Mouse (Mus musculus): ENCODE measurements at regions not wholly inside any gene's neighbourhood (a gene's known extent, or its start where the extent isn't known, plus 50 kb on each side); places are given as distances from the start of the nearest gene placed in this dataset.

DNA sequence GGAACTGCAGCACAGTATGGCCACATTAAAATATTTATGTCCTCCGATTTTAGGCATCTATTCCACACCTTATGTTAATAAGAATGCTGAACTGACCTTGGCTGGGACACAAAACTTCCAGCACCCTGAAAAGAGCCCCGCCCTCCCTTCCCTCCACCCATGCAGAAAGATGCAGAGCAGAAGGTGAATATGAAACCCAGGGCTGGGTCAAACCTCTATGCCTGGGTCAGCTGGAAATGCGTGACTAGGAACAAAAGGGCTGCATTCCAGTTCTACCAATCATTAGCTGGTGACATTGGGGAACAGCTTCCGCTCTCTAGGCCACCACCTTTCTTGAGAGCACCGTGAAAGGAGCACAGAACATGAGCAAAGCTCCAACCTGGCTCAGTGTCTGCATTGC is 114.9 kb upstream of the Slc24a5 start:
- no peaks in the 10 kb centered on the region for H3K36me3 ChIP-seq (ENCODE audit: control insufficient read depth, insufficient read depth, low read length)
- 82% methylated on average over 5 of the region's 5 CpGs for WGBS
- no peaks in the 10 kb centered on the region for H3K27me3 ChIP-seq (ENCODE audit: control insufficient read depth, insufficient read depth, low read length)

GRCm38 (mm10) chr2:124955843-124956242 is 112.1 kb upstream of the Slc24a5 start:
- DNase-seq = no peak
- Histone ChIP-seq H3K4me3 (no peak overlapping the region), H3K27ac (no peak overlapping the region), H3K27me3 (ENCODE audit: control insufficient read depth, insufficient read depth, low read length) (no peaks in the 10 kb centered on the region), H3K79me2 (replicated peaks; ENCODE audit: control insufficient read depth, insufficient read depth, low read length) (no peaks in the 10 kb centered on the region), H3K36me3 (ENCODE audit: control insufficient read depth, insufficient read depth, low read length) (no peaks in the 10 kb centered on the region), H3K9ac (ENCODE audit: low read depth, low read length) (no peak overlapping the region), H3K4me1 (ENCODE audit: control insufficient read depth, insufficient read depth, low read length) (no peaks in the 10 kb centered on the region)
- 59% methylated on average over 7 of the region's 7 CpGs for WGBS
- TF ChIP-seq CTCF (IDR thresholded peaks at IDR 0.05) (no peak), POLR2A (IDR thresholded peaks at IDR 0.05; ENCODE audit: insufficient read depth, low read depth, low read length) (no peak), EP300 (IDR thresholded peaks at IDR 0.05; ENCODE audit: insufficient read depth, low read depth, low read length) (no peak)
- intact Hi-C loops (cut with DNase I) = no loop called here

More for the DNA sequence above, 114.9 kb upstream of the Slc24a5 start:
- Histone ChIP-seq H3K79me2 (replicated peaks; ENCODE audit: control insufficient read depth, insufficient read depth, low read length) (no peaks in the 10 kb centered on the region), H3K27ac (no peak overlapping the region), H3K9ac (ENCODE audit: low read depth, low read length) (no peak overlapping the region), H3K4me1 (ENCODE audit: control insufficient read depth, insufficient read depth, low read length) (no peaks in the 10 kb centered on the region), H3K4me3 (no peak overlapping the region)
- TF ChIP-seq EP300 (IDR thresholded peaks at IDR 0.05; ENCODE audit: insufficient read depth, low read depth, low read length) = no peak
- no peak for TF ChIP-seq CTCF (IDR thresholded peaks at IDR 0.05)
- no peak for TF ChIP-seq POLR2A (IDR thresholded peaks at IDR 0.05; ENCODE audit: insufficient read depth, low read depth, low read length)
- DNase-seq = no peak
- intact Hi-C loops (cut with DNase I) = no loop called here

GRCm38 (mm10) chr2:124959431-124959830 is 108.5 kb upstream of the Slc24a5 start:
- TF ChIP-seq CTCF (IDR thresholded peaks at IDR 0.05) = no peak
- TF ChIP-seq POLR2A (IDR thresholded peaks at IDR 0.05; ENCODE audit: insufficient read depth, low read depth, low read length) = no peak
- TF ChIP-seq EP300 (IDR thresholded peaks at IDR 0.05; ENCODE audit: insufficient read depth, low read depth, low read length) = no peak
- intact Hi-C loops (cut with DNase I) = no loop called here
- Histone ChIP-seq H3K9ac (ENCODE audit: low read depth, low read length) (no peak overlapping the region), H3K27ac (no peak overlapping the region), H3K79me2 (replicated peaks; ENCODE audit: control insufficient read depth, insufficient read depth, low read length) (no peaks in the 10 kb centered on the region), H3K27me3 (ENCODE audit: control insufficient read depth, insufficient read depth, low read length) (no peaks in the 10 kb centered on the region), H3K4me3 (no peak overlapping the region), H3K4me1 (ENCODE audit: control insufficient read depth, insufficient read depth, low read length) (no peaks in the 10 kb centered on the region), H3K36me3 (ENCODE audit: control insufficient read depth, insufficient read depth, low read length) (no peaks in the 10 kb centered on the region)
- 72% methylated on average over 5 of the region's 5 CpGs for WGBS
- no peak for DNase-seq

DNA sequence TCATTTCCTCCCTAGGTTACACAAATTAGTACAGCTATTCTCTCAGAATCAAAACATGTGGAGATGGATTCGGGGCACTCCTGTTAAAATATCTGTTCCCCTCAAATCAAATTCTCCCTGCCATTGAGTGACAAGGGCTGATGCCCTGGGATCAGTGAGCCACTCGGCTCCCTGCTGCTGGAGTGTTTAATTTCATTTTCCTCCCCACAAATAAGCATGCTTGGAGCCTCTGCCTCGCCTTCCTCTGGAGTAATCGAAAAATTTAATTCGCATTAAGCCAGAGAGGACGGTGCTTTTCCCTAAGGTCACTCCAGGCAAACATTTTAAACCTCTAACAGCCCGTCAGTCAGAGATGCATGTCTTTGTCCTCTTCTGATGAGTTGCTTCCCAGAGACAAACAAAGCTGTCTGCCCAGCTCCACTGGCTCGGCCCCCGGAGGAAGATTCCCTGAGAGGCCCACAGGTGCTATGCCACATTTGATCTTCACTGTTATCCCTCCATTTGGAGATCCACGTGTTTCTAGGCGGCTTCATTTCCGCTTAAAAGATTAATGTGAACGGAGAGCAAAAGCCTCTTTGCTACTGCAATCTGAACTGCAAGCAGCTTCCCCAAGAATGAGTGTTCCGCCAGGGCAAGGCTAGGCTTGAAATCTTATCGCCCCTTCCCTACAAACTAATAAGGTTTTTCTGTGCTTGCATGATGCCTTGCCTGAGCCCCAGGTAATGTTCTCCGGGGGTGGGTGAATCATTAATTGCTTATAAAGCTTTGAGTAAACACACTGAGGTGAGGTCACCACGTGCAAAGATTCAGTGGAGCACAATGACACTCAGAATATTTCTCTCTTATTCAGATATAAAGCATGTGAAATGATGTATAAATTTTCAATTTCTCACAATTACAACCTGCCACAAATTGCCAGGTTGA is 95.8 kb upstream of the Slc24a5 start:
- no peaks in the 10 kb centered on the region for H3K79me2 ChIP-seq (replicated peaks; ENCODE audit: control insufficient read depth, insufficient read depth, low read length)
- TF ChIP-seq POLR2A (IDR thresholded peaks at IDR 0.05; ENCODE audit: insufficient read depth, low read depth, low read length) (no peak), EP300 (IDR thresholded peaks at IDR 0.05; ENCODE audit: insufficient read depth, low read depth, low read length) (no peak), CTCF (IDR thresholded peaks at IDR 0.05) (no peak)
- 63% methylated on average over 17 of the region's 17 CpGs for WGBS
- H3K36me3 ChIP-seq (ENCODE audit: control insufficient read depth, insufficient read depth, low read length) = no peaks in the 10 kb centered on the region
- no peaks in the 10 kb centered on the region for H3K27me3 ChIP-seq (ENCODE audit: control insufficient read depth, insufficient read depth, low read length)
- no peak overlapping the region for H3K27ac ChIP-seq
- no peak overlapping the region for H3K9ac ChIP-seq (ENCODE audit: low read depth, low read length)
- intact Hi-C loops (cut with DNase I) = no loop called here
- no peak overlapping the region for H3K4me3 ChIP-seq
- no peaks in the 10 kb centered on the region for H3K4me1 ChIP-seq (ENCODE audit: control insufficient read depth, insufficient read depth, low read length)
- no peak for DNase-seq

GRCm38 (mm10) chr2:124975106-124975505 is 92.8 kb upstream of the Slc24a5 start:
- intact Hi-C loops (cut with DNase I) = no loop called here
- no peaks in the 10 kb centered on the region for H3K4me1 ChIP-seq (ENCODE audit: control insufficient read depth, insufficient read depth, low read length)
- H3K4me3 ChIP-seq = no peak overlapping the region
- no peaks in the 10 kb centered on the region for H3K36me3 ChIP-seq (ENCODE audit: control insufficient read depth, insufficient read depth, low read length)
- DNase-seq = no peak
- H3K27me3 ChIP-seq (ENCODE audit: control insufficient read depth, insufficient read depth, low read length) = no peaks in the 10 kb centered on the region
- no peaks in the 10 kb centered on the region for H3K79me2 ChIP-seq (replicated peaks; ENCODE audit: control insufficient read depth, insufficient read depth, low read length)
- WGBS = 48% methylated on average over 3 of the region's 3 CpGs
- H3K9ac ChIP-seq (ENCODE audit: low read depth, low read length) = no peak overlapping the region
- no peak for TF ChIP-seq EP300 (IDR thresholded peaks at IDR 0.05; ENCODE audit: insufficient read depth, low read depth, low read length)
- no peak for TF ChIP-seq CTCF (IDR thresholded peaks at IDR 0.05)
- TF ChIP-seq POLR2A (IDR thresholded peaks at IDR 0.05; ENCODE audit: insufficient read depth, low read depth, low read length) = no peak
- no peak overlapping the region for H3K27ac ChIP-seq

- H3K27me3 ChIP-seq (ENCODE audit: control insufficient read depth, insufficient read depth, low read length) = no peaks in the 10 kb centered on the region
- intact Hi-C loops (cut with DNase I) = no loop called here
- no peaks in the 10 kb centered on the region for H3K4me1 ChIP-seq (ENCODE audit: control insufficient read depth, insufficient read depth, low read length)
- DNase-seq = no peak
- H3K4me3 ChIP-seq = no peak overlapping the region
- H3K36me3 ChIP-seq (ENCODE audit: control insufficient read depth, insufficient read depth, low read length) = no peaks in the 10 kb centered on the region
- TF ChIP-seq EP300 (IDR thresholded peaks at IDR 0.05; ENCODE audit: insufficient read depth, low read depth, low read length) (no peak), CTCF (IDR thresholded peaks at IDR 0.05) (no peak), POLR2A (IDR thresholded peaks at IDR 0.05; ENCODE audit: insufficient read depth, low read depth, low read length) (no peak)
- no peaks in the 10 kb centered on the region for H3K79me2 ChIP-seq (replicated peaks; ENCODE audit: control insufficient read depth, insufficient read depth, low read length)
- 63% methylated on average over 2 of the region's 2 CpGs for WGBS
- H3K9ac ChIP-seq (ENCODE audit: low read depth, low read length) = no peak overlapping the region
- no peak overlapping the region for H3K27ac ChIP-seq
Observed at GRCm38 (mm10) chr2:124990976-124991375, 76.9 kb upstream of the Slc24a5 start.
